Mouse (Mus musculus) heart, adult 2 months (tissue): ENCODE results near the gene Mrgbp.
A peak's percentile ranks its signal among the peaks of the same experiment; 100 is the strongest.

ENCODE experiments used
- CTCF ChIP-seq: fragments of 200-600 bp; IDR thresholded peaks from 2 replicates; pipeline ENCODE4 v1.8.1; 2022; ENCODE audit warnings: antibody characterized with exemption, mild to moderate bottlenecking, moderate library complexity
- EP300 ChIP-seq: fragments of 200-500 bp; IDR thresholded peaks from 2 replicates; pipeline ENCODE4 v1.6.1; 2011; ENCODE audit warnings: low read depth, low read length, control low read depth; ENCODE audit not compliant: insufficient read depth
- POLR2A ChIP-seq: fragments of 200-500 bp; IDR thresholded peaks from 2 replicates; pipeline ENCODE4 v1.6.1; 2011; ENCODE audit warnings: mild to moderate bottlenecking, low read depth, low read length, control low read depth; ENCODE audit not compliant: insufficient read depth

DNA sequence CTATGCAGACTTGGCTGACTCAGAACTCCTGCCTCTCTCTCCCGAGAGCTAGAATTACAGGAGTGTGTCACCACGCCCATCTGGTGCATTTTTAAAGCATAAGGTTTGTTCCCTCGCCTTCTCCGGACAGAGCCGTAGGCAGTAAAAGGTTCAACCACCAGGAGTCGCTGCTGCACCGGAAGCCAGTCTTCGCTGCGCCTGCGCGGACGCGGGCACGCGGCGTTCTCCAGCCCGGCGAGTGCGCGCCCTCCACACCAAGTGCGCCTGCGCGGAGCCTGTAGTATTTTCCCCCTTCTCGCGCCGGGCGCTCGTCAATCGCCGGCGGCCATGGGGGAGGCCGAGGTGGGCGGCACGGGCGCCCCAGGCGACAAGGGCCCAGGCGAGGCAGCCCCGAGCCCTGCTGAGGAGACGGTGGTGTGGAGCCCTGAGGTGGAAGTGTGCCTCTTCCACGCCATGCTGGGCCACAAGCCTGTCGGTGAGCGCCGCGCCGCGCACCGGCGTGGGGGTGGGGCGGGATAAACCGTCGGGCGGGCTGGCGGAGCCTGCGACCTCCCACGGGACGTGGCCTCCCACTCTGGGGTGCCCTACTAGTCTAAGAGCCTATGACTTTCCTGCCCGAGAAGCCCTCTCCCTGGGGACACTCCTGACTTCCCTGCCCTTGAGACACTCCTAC is 1.5 kb downstream of the Mrgbp start:
- peak; percentile 75 for TF ChIP-seq POLR2A
- peak; percentile 40; the same call in 1 of the 2 replicates for TF ChIP-seq EP300
- peak; percentile 98; the same call in 1 of the 2 replicates for TF ChIP-seq CTCF
